Mouse (Mus musculus): Measurements from ENCODE around the gene Cd46.

Cd46 gene

GRCm38 (mm10) chr1:195018089-195018999 is 73.7 kb downstream of the Cd46 start:
- DNase-seq (ENCODE audit: low spot score) = no peak

GRCm38 (mm10) chr1:195017626-195018025 is 74.4 kb downstream of the Cd46 start:
- DNase-seq (ENCODE audit: low spot score) = no peak

- DNase-seq (ENCODE audit: low spot score) = peak; percentile 56
Observed at GRCm38 (mm10) chr1:195016811-195017501, 75.1 kb downstream of the Cd46 start.

- DNase-seq (ENCODE audit: low spot score) = no peak
Observed at GRCm38 (mm10) chr1:195015281-195015680, 76.8 kb downstream of the Cd46 start.

- no peak for DNase-seq (ENCODE audit: low spot score)
Observed at GRCm38 (mm10) chr1:195014201-195014885, 77.7 kb downstream of the Cd46 start.

GRCm38 (mm10) chr1:195012531-195012930 is 79.5 kb downstream of the Cd46 start:
- DNase-seq (ENCODE audit: low spot score) = no peak

DNA sequence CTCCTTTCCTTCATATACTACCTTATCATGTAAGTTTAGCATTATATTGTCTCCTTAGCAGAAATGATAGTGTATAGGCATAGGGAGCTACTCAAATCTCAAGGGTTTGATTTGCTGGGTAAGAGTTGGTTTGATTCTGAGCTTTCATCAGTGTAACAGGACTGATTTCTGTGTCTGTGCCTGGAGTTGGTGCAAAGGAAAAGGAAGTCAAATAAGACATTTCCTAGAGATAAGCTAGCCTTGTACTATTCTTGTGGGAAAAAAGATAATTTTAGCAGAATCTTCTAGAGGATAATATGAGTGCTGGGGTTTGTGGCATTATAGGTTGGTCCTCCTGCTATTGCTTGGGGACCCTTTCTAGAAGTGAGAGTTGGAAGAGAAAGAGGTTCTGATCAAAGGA is 85.8 kb downstream of the Cd46 start:
- no peak for DNase-seq (ENCODE audit: low spot score)

DNA sequence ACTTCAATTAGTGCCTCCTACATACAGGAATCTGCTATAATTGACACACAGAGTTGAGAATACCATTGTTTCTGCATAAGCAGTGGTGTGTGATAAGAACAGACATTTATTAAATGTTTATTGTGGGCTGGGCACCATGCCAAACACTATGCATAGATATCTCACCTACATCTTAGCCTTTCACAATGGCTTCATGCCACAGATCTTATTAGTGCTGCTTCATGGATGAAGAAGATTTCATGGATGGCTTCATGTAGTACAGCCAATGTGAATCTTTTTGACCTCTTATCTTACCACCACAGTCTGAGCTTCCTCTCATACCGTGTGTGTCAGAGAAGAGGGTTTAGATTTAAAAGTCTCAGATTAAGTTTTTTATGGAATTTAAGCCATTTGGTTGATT is 87.9 kb downstream of the Cd46 start:
- no peak for DNase-seq (ENCODE audit: low spot score)

DNA sequence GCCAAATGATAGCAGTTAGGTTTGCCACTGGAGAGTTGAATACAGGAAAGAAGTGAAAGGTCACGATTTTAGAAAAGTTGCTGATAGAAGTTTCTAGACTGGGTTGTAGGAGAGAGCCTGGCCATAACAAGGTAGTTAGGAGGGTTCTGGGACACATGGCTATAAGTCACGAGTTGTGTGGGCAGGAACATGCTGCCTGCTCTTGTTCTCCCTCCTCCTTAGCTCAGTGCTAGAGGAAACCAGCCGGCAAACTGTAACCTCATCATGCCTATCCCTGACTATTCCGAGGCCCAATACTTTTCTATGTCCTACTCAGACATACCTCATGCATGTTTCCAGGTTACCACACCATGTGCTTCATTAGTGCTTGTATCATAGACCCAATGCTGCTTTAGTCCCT is 88.7 kb downstream of the Cd46 start:
- DNase-seq (ENCODE audit: low spot score) = no peak

GRCm38 (mm10) chr1:194998396-194998795 is 93.7 kb downstream of the Cd46 start:
- DNase-seq (ENCODE audit: low spot score) = no peak

GRCm38 (mm10) chr1:194995196-194995595 is 96.9 kb downstream of the Cd46 start:
- no peak for DNase-seq (ENCODE audit: low spot score)

DNA sequence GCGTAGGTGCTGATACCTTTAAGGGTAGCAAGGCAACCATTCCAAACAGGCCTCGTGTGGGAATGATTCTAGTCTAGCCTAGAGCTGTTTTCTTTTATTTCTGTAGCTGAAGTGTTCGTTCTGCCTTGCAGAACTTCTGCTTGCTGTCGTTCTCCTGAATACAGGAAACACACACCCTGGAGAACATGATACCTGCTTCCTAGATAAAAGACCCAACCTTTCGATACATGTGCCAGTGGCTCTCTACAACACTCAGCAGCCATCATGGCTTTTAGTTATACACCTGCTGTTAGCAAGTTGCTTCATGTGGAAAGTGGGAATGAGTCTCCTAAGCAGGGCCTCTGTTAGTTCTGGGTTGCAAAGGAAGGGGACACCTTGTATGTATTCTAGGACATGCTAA is 97.8 kb downstream of the Cd46 start:
- no peak for DNase-seq (ENCODE audit: low spot score)

DNA sequence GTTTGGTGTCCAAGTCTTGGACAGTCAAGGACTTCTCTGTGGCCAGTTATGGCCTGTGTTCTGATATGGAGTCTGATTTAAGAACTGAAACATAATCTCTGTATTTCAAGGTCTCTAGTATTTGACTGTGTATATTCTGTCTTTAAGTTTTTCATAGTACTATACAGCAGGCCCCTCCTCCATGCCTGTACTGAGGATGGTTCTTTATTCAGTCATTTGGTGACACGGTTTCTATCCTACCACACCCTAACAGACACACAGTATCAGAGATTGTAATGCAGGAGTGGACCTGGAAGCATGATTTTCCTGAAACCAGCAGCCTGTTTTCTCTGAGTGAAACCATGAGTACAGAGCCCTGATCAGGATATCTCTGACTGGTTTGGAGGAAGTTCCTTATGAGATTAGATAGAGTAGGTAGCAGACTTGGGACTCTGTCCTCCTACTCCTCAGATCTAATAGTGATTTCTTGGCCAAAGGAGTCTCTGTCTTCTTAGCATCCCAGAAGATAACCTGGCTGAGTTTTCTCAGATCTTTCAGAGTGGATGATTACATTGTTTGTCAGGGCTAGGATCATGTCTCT is 98.5 kb downstream of the Cd46 start:
- DNase-seq (ENCODE audit: low spot score) = no peak

DNA sequence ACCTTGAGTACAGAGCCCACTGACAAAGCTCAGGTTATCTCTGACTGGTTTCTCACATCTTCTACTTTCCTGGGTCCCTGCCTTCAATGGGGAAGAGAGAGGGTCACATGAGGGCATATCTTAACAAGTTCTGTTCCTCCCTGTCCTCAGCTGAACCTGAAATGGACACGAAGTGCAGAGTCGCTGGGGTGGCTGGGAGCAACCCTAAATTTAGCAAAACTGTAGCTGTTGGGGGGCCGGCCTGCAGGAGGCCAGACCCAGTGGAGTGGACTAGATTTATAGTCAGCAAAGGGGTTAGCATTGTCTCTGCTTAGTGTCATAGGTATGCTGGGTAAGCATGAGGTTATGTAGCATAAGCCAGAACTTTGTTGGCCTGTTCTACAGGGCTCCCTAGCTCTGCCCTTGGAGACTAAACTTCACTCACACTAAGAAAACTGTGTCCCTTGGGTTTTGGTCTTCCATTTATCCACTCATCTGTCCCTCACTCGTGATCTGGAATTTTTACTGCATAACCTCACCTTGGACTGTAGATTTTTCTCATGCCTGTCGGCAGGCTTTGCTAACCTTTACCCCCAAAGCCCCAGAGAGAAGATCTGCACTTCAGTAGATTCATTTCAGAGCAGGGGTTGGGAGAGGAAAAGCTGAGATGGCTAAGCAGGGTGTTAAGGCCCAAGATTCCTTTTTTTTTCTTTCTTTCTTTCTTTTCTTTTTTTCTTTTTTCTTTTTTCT is 99.3 kb downstream of the Cd46 start:
- no peak for DNase-seq (ENCODE audit: low spot score)

DNA sequence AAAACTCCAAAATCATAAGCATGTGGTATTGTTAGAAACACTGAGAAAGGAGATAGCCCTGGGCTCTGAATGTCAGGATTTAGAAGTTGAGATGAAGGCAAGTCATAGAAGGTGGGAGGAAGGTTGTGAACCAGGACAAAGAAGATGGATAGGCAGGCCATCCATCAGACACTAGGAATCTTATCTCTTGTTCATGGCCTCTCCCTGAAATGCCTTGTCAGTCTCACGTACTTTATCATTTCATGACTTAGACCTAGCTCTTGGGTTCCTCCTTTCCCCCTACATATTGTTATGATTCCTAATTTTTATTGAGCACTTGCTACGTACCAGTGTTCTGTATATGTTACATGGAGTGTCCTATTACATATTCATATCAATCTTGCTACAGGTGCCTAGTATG is 100.4 kb downstream of the Cd46 start:
- no peak for DNase-seq (ENCODE audit: low spot score)

DNA sequence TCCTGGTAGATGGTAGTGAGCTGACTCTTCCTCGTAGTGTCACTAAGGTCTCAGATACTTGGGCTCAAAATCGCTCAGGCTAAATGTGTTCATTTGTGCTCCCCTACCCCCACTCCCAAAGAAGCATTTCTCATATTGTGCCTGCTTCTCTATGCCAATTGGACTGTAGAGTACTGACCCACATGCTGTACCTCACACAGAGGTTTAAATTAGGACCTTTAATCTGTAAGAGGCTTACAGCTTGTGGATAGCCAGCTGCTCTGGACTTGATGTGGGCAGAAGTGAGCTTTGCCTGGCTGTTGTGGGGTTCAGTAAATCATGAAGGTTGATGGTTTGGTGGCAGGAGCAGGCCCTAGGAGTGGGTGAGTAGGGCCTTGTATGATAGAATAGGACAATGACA is 101.1 kb downstream of the Cd46 start:
- DNase-seq (ENCODE audit: low spot score) = no peak

GRCm38 (mm10) chr1:194989024-194989423 is 103.0 kb downstream of the Cd46 start:
- DNase-seq (ENCODE audit: low spot score) = no peak

Data from retina, embryonic 14.5 days (tissue).